16 mouse cellular contexts compared by ENCODE assay signal in the genomic region with DNA sequence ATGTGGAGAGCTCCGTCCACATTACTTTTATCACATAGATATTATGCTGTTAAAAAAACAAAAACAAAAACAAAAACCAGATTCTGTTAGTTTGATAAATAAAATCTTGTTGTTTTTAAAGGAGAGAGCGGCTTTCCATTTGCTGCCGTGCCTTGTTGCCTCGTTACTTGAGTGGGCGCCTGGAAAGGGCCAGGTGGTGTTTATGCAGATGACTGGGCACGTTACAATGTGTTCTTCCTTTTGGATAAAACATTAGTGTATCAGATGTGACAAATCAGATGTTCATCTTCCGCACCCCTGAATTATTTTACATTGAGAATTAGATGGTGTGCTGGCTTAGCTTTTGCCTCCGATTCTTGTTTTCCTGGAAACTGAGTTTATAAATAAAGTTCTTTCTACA. TPM values are rescaled to one million over a fixed set of nuclear protein-coding genes. Genes with fewer than 3 reads are reported as not detected.
DNase-seq lines count a peak whose midpoint lies in the region; ATAC-seq and TF ChIP-seq lines count a peak whose summit lies in the region.
"Had no signal": no experiment of that assay in that cellular context is flagged by ENCODE, and none has a peak within 500 bp of the region (broad histone marks: within the 10 kb centered on the region; RNA-seq: fewer than 3 reads in every experiment).

No protein-coding gene starts in this region.

- peak overlapping the region; percentile 69 for H3K27ac ChIP-seq in hindbrain, postnatal 0 days
- H3K27ac ChIP-seq in hindbrain, embryonic 10.5 days, result no peak overlapping the region
- H3K27ac ChIP-seq: heart, embryonic 10.5 days; limb, embryonic 10.5 days; liver, embryonic 15.5 days; midbrain, embryonic 12.5 days; neural tube, embryonic 12.5 days had no signal

- H3K9ac ChIP-seq in hindbrain, postnatal 0 days (replicated peaks; ENCODE audit: low read length), result no peak overlapping the region
- H3K9ac ChIP-seq: liver, embryonic 15.5 days; midbrain, embryonic 12.5 days; neural tube, embryonic 12.5 days had no signal

- H3K4me1 ChIP-seq in hindbrain, postnatal 0 days (ENCODE audit: insufficient read depth, low read length), result no peaks in the 10 kb centered on the region
- 0 out of 2 replicates have a peak, but pooled peaks cover 4% of the 10 kb centered on the region for H3K4me1 ChIP-seq in hindbrain, embryonic 10.5 days (replicated peaks)
- H3K4me1 ChIP-seq: heart, embryonic 10.5 days; liver, embryonic 15.5 days; midbrain, embryonic 12.5 days; neural tube, embryonic 12.5 days had no signal

- no peaks in the 10 kb centered on the region for H3K27me3 ChIP-seq in hindbrain, postnatal 0 days (ENCODE audit: insufficient read depth, low read length)
- 0 out of 2 replicates have a peak, but pooled peaks cover 3% of the 10 kb centered on the region for H3K27me3 ChIP-seq in hindbrain, embryonic 10.5 days (ENCODE audit: insufficient read depth, poor library complexity, severe bottlenecking)
- H3K27me3 ChIP-seq: liver, embryonic 15.5 days; midbrain, embryonic 12.5 days; neural tube, embryonic 12.5 days had no signal

- peak overlapping the region; percentile 22 for H3K4me2 ChIP-seq in hindbrain, postnatal 0 days (ENCODE audit: low read depth, low read length)
- H3K4me2 ChIP-seq: liver, embryonic 15.5 days; midbrain, embryonic 12.5 days; neural tube, embryonic 12.5 days had no signal

- WGBS in hindbrain, postnatal 0 days, result 49% methylated on average over 8 of the region's 8 CpGs
- 84% methylated on average over 8 of the region's 8 CpGs for WGBS in hindbrain, embryonic 10.5 days

- no peak for TF ChIP-seq CTCF in hindbrain, postnatal 0 days (IDR thresholded peaks at IDR 0.05; ENCODE audit: low read depth)

- H3K4me3 ChIP-seq in hindbrain, postnatal 0 days (ENCODE audit: low read length), result no peak overlapping the region
- no peak overlapping the region for H3K4me3 ChIP-seq in hindbrain, embryonic 10.5 days
- H3K4me3 ChIP-seq: heart, embryonic 10.5 days; limb, embryonic 10.5 days; liver, embryonic 15.5 days; midbrain, embryonic 12.5 days; neural tube, embryonic 12.5 days had no signal

- no peaks in the 10 kb centered on the region for H3K9me3 ChIP-seq in hindbrain, postnatal 0 days (ENCODE audit: low read length)
- no peaks in the 10 kb centered on the region for H3K9me3 ChIP-seq in hindbrain, embryonic 10.5 days
- H3K9me3 ChIP-seq: heart, embryonic 10.5 days; limb, embryonic 10.5 days; liver, embryonic 15.5 days; midbrain, embryonic 12.5 days; neural tube, embryonic 12.5 days had no signal

- DNase-seq in hindbrain, postnatal 0 days (ENCODE audit: low spot score), result peak; percentile 71
- no peak for DNase-seq in hindbrain, embryonic 10.5 days (ENCODE audit: low spot score)
- peak; percentile 37 for DNase-seq in brain, embryonic 18.5 days (ENCODE audit: low read depth, low spot score)
- DNase-seq in cerebellum, adult 9-10 months, result peak; percentile 95
- DNase-seq in layer of hippocampus, adult 9-10 months (ENCODE audit: low spot score), result peak; percentile 13
- DNase-seq in heart, postnatal 10 days, result no peak
- DNase-seq in thymus, postnatal 0 days (ENCODE audit: low spot score), result no peak
- DNase-seq in heart, postnatal 36 days, result no peak
- DNase-seq: gastrocnemius, postnatal 14 days; kidney, postnatal 10 days; thymus, postnatal 25 days had no signal

- intact Hi-C loops in heart, postnatal 10 days (cut with DNase I), result no loop called here
- intact Hi-C loops in heart, postnatal 36 days (cut with DNase I), result no loop called here

- ATAC-seq in hindbrain, postnatal 0 days, result 0 out of 2 replicates have a peak, but pooled peaks have one; percentile 55

- H3K36me3 ChIP-seq in hindbrain, postnatal 0 days (ENCODE audit: insufficient read depth, low read length), result no peaks in the 10 kb centered on the region
- no peaks in the 10 kb centered on the region for H3K36me3 ChIP-seq in hindbrain, embryonic 10.5 days
- H3K36me3 ChIP-seq: heart, embryonic 10.5 days; limb, embryonic 10.5 days; liver, embryonic 15.5 days; midbrain, embryonic 12.5 days; neural tube, embryonic 12.5 days had no signal

RNA-seq across cellular contexts. Expression of a gene that starts 37.1 kb away (rescaled TPM):
- 11.4 and 14.9 TPM in 2 replicates for total RNA-seq in hindbrain, postnatal 0 days (2014; rRNA removed)
- polyA plus RNA-seq in hindbrain, postnatal 0 days (2015; fragmentation: Nextera tagmentation; extraction: Ambion mirVana), result 1.6 and 2.1 TPM in 2 replicates
- polyA plus RNA-seq in hindbrain, embryonic 10.5 days (2016; fragmentation: Nextera tagmentation; extraction: Ambion mirVana), result 1.1 and 1.4 TPM in 2 replicates
- not detected for total RNA-seq in heart, postnatal 10 days (2021)
- not detected in 2 replicates for polyA plus RNA-seq in thymus, postnatal 0 days (2015; fragmentation: Nextera tagmentation; extraction: Ambion mirVana)
- not detected for total RNA-seq in heart, postnatal 36 days (2021)
- total RNA-seq: gastrocnemius, postnatal 14 days had no signal
- polyA plus RNA-seq: heart, embryonic 10.5 days; limb, embryonic 10.5 days; liver, embryonic 15.5 days had no signal

Comparison
In these comparisons a context has a peak if more than half of its experiments do, and no peak if none do; other contexts are left out.
1. DNase-seq: peak in hindbrain, postnatal 0 days (single experiment), brain, embryonic 18.5 days (single experiment), cerebellum, adult 9-10 months (single experiment) and layer of hippocampus, adult 9-10 months (single experiment); none in hindbrain, embryonic 10.5 days (single experiment), heart, postnatal 10 days (0 of 2), thymus, postnatal 0 days (single experiment) and heart, postnatal 36 days (0 of 2).
2. RNA of a gene that starts 37.1 kb away (total RNA-seq): 11.4 to 14.9 TPM in hindbrain, postnatal 0 days; not detected in heart, postnatal 10 days and not detected in heart, postnatal 36 days; every median in the first group is over 10 times any median in the second.